Mouse (Mus musculus) monocyte, adult 2 months (primary cell): ENCODE results near the gene Eps8.
A peak's percentile ranks its signal among the peaks of the same experiment; 100 is the strongest.

Experiments
- DNase-seq, 2 experiments: peaks; one replicate each; pipeline ENCODE4 v3.0.0; 2022; ENCODE audit warnings: low spot score in 2 of 2, low read depth in 1 of 2

The Eps8 gene

GRCm38 (mm10) chr6:137570718-137571131 lies 84.0 kb downstream of the Eps8 start:
- no peak for DNase-seq

DNA sequence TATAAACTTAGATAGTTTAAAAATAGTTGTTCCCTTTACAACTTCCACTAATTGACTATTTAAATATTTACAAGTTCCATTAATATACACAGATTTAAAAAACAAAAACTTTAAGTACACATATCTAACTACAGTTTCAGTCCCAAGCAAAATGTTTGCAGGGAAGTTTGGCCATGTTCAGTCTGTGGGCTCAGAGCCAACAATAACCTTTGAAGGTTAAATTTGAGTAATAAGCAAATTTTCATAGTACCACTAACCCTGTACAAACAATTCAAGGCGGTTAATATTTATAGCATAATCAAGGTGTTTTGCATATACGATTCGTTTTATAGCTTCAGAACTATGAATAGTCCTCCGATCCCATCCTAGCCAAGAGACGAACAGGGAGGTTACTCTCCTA lies 84.7 kb downstream of the Eps8 start:
- no peak for DNase-seq

DNA sequence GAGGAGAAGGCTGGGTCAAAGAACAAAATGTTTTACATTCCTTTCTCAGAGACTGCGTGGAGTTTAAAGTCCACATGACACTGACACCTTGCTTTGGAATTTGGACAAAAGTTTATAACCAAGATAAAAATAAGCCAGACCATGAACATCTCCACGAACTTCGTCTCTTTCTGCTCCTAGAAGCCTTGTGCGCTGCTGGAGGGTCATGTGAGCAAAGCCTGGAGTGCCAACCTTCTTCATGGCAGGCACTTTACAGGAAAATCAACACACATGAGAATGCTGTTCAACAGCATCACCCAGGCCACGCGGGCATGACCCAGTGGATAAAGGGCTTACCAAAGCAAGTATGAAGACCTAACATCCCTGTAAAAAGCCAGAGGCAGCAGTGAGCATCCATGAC lies 85.6 kb downstream of the Eps8 start:
- DNase-seq, result no peak

DNA sequence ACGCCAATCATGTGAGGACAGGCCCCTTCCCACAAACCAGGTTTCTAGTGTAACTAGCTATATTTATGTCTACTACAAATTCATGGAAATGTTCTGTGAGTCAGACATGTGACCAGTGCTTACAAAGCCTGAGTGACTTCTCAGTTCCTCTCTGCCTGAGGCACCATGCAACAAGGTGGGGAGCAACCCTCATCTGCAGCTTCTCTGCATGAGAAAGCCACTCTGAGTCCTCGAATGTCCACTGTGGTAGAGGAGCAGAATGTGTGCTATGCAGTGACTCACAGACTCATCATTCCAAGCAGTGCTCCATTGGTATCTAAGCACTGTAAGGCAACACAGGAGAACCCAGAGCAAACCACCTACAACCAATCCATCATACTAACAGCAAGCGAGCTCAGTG lies 88.8 kb downstream of the Eps8 start:
- DNase-seq, result no peak

DNA sequence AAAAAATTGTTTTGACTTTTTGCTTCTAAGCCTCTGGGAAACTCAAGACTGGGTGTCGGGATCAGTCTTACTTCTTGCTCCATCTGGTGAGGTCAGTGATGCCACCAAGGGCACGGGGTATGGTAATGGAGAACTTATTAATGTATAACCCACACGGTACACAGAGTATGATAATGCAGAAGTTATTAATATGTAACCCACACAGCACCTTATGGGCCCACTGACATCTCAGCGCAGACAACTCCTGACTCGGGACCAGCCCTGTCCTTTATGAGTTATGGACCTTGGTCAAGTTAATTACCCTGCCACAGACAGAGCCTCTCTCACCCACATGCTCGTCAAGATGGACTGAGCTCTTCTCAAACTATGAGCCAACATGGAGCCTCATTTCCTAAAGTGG lies 89.2 kb downstream of the Eps8 start:
- no peak for DNase-seq

DNA sequence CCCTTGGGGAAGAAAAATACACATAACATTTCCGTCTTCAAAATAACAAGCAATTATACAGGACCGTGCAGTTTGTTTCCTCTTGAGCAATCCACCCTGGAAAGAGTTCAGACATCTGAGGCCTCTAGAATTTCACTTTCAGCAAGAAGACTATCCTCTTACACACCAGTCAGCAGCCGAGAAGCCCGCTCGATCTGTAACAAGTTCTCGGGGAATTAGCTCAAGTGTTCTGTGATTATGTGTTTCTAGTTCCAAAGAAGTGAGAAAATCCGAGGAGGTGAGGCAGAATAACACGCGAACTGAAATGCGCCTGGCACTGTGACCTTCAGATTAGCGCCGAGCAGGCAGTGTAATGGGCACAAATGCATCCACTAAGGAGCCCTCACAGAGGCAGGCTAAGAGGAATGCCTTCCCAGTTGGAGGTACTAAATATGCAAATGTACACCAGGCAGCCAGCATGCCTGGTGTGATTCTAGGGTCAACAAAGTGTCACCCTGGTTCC lies 94.3 kb downstream of the Eps8 start:
- DNase-seq, result no peak

DNA sequence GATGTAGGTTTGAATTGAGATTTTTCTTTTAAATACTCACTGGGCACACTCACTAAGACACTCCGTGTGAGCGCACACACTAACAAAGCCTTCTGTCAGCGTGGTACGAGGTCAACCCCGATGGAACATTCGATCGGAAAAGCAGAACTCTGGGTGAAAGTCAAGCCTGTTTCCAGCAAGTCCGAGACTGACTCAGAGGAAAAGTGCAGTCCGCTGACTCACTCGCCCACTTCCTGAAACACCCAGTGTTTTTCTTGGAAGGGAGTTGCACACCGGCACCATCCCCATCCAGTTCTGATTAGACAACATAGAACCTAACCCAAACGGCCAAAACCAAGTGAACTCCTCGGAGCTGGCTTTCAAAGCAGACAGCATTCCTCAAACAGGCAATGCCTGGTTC lies 95.8 kb downstream of the Eps8 start:
- DNase-seq, result peak; percentile 69 to 74

GRCm38 (mm10) chr6:137557671-137558070 lies 97.0 kb downstream of the Eps8 start:
- no peak for DNase-seq

DNA sequence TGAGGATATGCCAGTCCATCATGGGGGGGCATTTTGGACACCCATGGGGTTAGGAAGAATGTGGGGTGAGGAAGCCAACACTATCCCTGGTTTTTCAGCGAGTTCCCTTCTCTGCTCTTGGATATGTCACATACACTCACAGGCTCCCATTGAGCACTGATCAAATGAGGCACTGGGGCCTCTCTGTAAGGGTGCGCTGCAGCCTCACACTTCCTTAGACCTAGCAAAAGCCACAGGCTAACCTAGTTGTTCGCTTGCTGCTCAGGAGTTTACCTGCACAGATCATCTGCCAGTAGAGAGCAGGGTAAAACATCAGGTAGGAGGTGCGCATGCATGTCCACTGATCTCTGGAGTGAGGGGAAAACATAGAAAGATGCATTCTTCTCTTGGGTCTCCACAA lies 97.5 kb downstream of the Eps8 start:
- DNase-seq, result no peak

GRCm38 (mm10) chr6:137556636-137557035 lies 98.0 kb downstream of the Eps8 start:
- no peak for DNase-seq

DNA sequence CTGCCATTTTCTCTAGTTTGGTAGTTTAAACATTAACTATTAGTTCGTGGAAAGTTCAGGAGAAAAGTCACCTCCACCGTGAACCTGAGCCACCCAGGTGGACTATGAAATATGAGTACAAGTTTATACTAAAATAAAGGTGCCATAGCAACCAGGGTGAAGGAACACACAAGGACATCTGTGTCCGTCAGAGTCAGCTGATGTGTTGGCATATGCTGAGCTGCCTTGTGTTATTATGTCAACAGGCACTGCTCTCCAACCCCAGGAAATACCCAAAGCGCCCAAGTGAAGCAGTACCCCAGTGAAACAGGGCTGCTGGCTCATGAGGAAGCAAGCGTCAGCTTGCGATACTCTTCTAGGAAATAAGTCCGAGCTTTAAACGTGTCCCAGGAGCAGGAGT lies 104.5 kb downstream of the Eps8 start:
- no peak for DNase-seq

GRCm38 (mm10) chr6:137548613-137549012 lies 106.1 kb downstream of the Eps8 start:
- no peak for DNase-seq

DNA sequence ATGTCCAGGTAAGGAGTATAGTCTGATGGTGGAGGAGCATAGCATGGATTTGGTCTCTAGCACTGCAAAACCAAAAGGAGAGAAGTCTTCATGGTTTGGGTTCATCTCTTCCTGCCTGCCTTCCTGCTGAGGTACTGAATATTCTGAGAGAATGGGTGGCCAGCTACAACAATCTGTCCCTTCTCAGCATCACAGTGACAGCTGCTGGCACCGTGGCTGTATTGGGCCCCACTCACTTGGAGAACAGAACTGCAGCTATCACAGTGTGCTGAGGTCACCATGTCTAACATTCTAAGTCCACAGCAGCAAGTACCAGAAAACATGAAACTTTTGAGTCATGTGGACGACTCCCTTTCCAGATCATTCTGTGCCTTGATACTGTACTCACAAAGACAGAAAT lies 107.1 kb downstream of the Eps8 start:
- DNase-seq, result no peak

GRCm38 (mm10) chr6:137546101-137546500 lies 108.6 kb downstream of the Eps8 start:
- DNase-seq, result no peak

DNA sequence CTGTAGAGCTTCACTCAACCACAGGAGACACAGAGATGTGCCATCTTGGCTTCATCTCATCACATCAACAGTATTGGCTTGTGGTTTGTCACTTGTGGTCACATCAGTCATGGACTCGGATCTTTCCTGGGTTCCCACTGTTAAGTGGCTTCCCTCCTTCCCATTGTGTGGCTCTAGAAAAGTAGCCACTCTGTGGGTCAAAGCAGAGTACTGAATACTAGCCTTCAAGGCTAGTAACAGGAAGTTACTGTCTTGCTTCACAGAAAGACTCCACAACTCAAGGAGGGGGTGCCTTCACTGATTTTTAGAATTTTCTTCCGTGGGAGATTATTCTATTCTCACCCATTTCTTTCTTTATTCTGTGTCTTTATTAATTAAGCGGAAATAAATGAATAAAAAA lies 109.3 kb downstream of the Eps8 start:
- no peak for DNase-seq

- DNase-seq, result no peak
Observed at GRCm38 (mm10) chr6:137542231-137543152, 112.2 kb downstream of the Eps8 start.

- peak in 1 of 2 experiments; percentile 24 for DNase-seq
Observed at GRCm38 (mm10) chr6:137541216-137542176, 113.2 kb downstream of the Eps8 start.

- no peak for DNase-seq
Observed at GRCm38 (mm10) chr6:137540800-137541199, 113.9 kb downstream of the Eps8 start.

DNA sequence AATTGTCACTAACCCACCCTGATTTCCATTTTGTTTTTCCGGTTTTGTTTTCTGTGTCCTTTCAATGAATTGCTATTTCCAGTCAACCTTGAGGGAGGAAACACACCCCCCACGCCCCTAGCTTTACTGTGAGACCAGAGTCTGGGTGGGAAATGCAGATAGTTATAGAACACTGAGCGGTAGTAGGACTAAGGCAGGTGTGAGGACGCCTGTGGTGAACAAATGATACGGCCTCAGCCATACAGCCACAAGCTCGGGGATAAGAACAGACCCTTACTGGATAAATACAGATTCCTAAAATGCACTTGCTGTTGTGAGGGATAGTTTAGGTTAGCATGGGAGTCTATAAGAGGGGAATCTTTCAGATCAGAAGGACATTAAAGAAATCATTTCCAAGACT lies 114.3 kb downstream of the Eps8 start:
- no peak for DNase-seq

GRCm38 (mm10) chr6:137539219-137539618 lies 115.5 kb downstream of the Eps8 start:
- DNase-seq, result no peak

GRCm38 (mm10) chr6:137532758-137533157 lies 121.9 kb downstream of the Eps8 start:
- no peak for DNase-seq

GRCm38 (mm10) chr6:137525769-137526168 lies 128.9 kb downstream of the Eps8 start:
- no peak for DNase-seq
